8 mouse cellular contexts compared by ENCODE assay signal in genomic region chr17:35665957-35666515, GRCm38 (mm10). TPM values are rescaled to one million over a fixed set of nuclear protein-coding genes. Genes with fewer than 3 reads are reported as not detected.
DNase-seq lines count a peak whose midpoint lies in the region; ATAC-seq and TF ChIP-seq lines count a peak whose summit lies in the region.

No protein-coding gene starts in this region.

- peaks cover 18% of the 10 kb centered on the region for H3K4me1 ChIP-seq in heart, embryonic 12.5 days (replicated peaks)
- peaks cover 7 to 17% of the 10 kb centered on the region in 2 experiments for H3K4me1 ChIP-seq in CH12.LX (ENCODE audit: control insufficient read depth in 1 of 2, insufficient read depth in 2 of 2)
- peaks cover 4% of the 10 kb centered on the region; the same call in 1 of the 2 replicates for H3K4me1 ChIP-seq in lung, postnatal 0 days (ENCODE audit: insufficient read depth, low read depth, low read length)

- TF ChIP-seq CTCF in CH12.LX (conservative IDR thresholded peaks at IDR 0.05 in 1 of 2, IDR thresholded peaks at IDR 0.05 in 1 of 2; ENCODE audit: low read depth in 2 of 2, low read length in 2 of 2): peak in 1 of 2 experiments; percentile 84; a peak in 2 of 4 replicates
- no peak for TF ChIP-seq CTCF in brain, embryonic 14.5 days (IDR thresholded peaks at IDR 0.05; ENCODE audit: borderline replicate concordance, extremely low read depth, insufficient read depth, insufficient read length)
- TF ChIP-seq CTCF in lung, postnatal 0 days (IDR thresholded peaks at IDR 0.05): peak; percentile 84

- no peak for TF ChIP-seq EP300 in CH12.LX (IDR thresholded peaks at IDR 0.05; ENCODE audit: low read length)
- no peak for TF ChIP-seq EP300 in lung, postnatal 0 days (IDR thresholded peaks at IDR 0.05)

- no peak for ATAC-seq in heart, embryonic 12.5 days (ENCODE audit: insufficient number of reproducible peaks, low FRiP score)
- ATAC-seq in lung, postnatal 0 days: peak; percentile 47

- in situ Hi-C loops in CH12.LX (cut with MboI; ENCODE audit: low pct_ligation_motif_present, low pct_unique_long_range_greater_than_20kb, low sequenced_read_pairs): no loop called here

- H3K4me3 ChIP-seq in heart, embryonic 12.5 days: no peak overlapping the region
- no peak overlapping the region for H3K4me3 ChIP-seq in CH12.LX (replicated peaks in 1 of 3; ENCODE audit: low read depth in 2 of 3, low read length in 2 of 3, poor library complexity in 1 of 3)
- H3K4me3 ChIP-seq in lung, postnatal 0 days (ENCODE audit: low read depth, low read length): no peak overlapping the region

- no peak for DNase-seq in heart, postnatal 4 days
- peak; percentile 83 for DNase-seq in CH12.LX (ENCODE audit: extremely low read depth)
- peak; percentile 20 for DNase-seq in brain, embryonic 14.5 days (ENCODE audit: low read depth)
- peak; percentile 57 for DNase-seq in kidney, adult 9 months
- DNase-seq in lung, postnatal 0 days (ENCODE audit: low spot score): peak; percentile 86
- DNase-seq in thymus, postnatal 14 days: peak; percentile 71
- DNase-seq in gastrocnemius, postnatal 25 days: no peak

- TF ChIP-seq POLR2A in CH12.LX (IDR thresholded peaks at IDR 0.05; ENCODE audit: low read depth, low read length): no peak
- TF ChIP-seq POLR2A in brain, embryonic 14.5 days (IDR thresholded peaks at IDR 0.05; ENCODE audit: borderline replicate concordance, extremely low read depth, insufficient read depth, insufficient read length, poor library complexity, severe bottlenecking): no peak

- no peaks in the 10 kb centered on the region for H3K79me2 ChIP-seq in CH12.LX (replicated peaks; ENCODE audit: control insufficient read depth, extremely low read depth, insufficient read depth, poor library complexity, severe bottlenecking)

- dilution Hi-C loops in CH12.LX (cut with MboI; ENCODE audit: extremely low pct_ligation_motif_present, extremely low pct_unique_long_range_greater_than_20kb, low sequenced_read_pairs): no loop called here

- TF ChIP-seq RAD21 in CH12.LX (IDR thresholded peaks at IDR 0.05; ENCODE audit: low read depth, low read length): peak; percentile 74

- 80% methylated on average over 17 of the region's 17 CpGs for WGBS in heart, embryonic 12.5 days
- WGBS in lung, postnatal 0 days: 60% methylated on average over 17 of the region's 17 CpGs

- no peaks in the 10 kb centered on the region for H3K9me3 ChIP-seq in heart, embryonic 12.5 days (replicated peaks)
- H3K9me3 ChIP-seq in CH12.LX (replicated peaks; ENCODE audit: low read length): no peaks in the 10 kb centered on the region
- no peaks in the 10 kb centered on the region for H3K9me3 ChIP-seq in lung, postnatal 0 days (ENCODE audit: low read length)

- H3K36me3 ChIP-seq in heart, embryonic 12.5 days: peaks cover 55% of the 10 kb centered on the region
- peaks cover 54 to 74% of the 10 kb centered on the region in 2 experiments for H3K36me3 ChIP-seq in CH12.LX (replicated peaks in 1 of 2; ENCODE audit: control insufficient read depth in 1 of 2, insufficient read depth in 1 of 2, low read length in 1 of 2)
- peaks cover 11% of the 10 kb centered on the region; the same call in 1 of the 2 replicates for H3K36me3 ChIP-seq in lung, postnatal 0 days (ENCODE audit: insufficient read depth, low read length)

- no peak overlapping the region for H3K27ac ChIP-seq in heart, embryonic 12.5 days (ENCODE audit: poor library complexity, severe bottlenecking)
- no peak overlapping the region for H3K27ac ChIP-seq in CH12.LX (ENCODE audit: insufficient read depth, low read depth)
- peak overlapping the region; percentile 66 for H3K27ac ChIP-seq in lung, postnatal 0 days (ENCODE audit: low read length)

- no peak overlapping the region for H3K4me2 ChIP-seq in heart, embryonic 12.5 days
- H3K4me2 ChIP-seq in CH12.LX (ENCODE audit: insufficient read depth, low read depth, poor library complexity, severe bottlenecking): no peak overlapping the region
- H3K4me2 ChIP-seq in lung, postnatal 0 days (replicated peaks; ENCODE audit: low read depth, low read length): no peak overlapping the region

- H3K9ac ChIP-seq in heart, embryonic 12.5 days: 0 out of 2 replicates have a peak overlapping the region, but pooled peaks have one; percentile 1
- H3K9ac ChIP-seq in CH12.LX (ENCODE audit: insufficient read depth, low read depth): no peak overlapping the region
- H3K9ac ChIP-seq in lung, postnatal 0 days (replicated peaks; ENCODE audit: low read depth): no peak overlapping the region

- no peaks in the 10 kb centered on the region for H3K27me3 ChIP-seq in heart, embryonic 12.5 days (replicated peaks)
- H3K27me3 ChIP-seq in CH12.LX (replicated peaks): no peaks in the 10 kb centered on the region
- H3K27me3 ChIP-seq in lung, postnatal 0 days (replicated peaks; ENCODE audit: insufficient read depth, low read length): no peaks in the 10 kb centered on the region

TF ChIP-seq in CH12.LX, 34 proteins besides CTCF, POLR2A, EP300 and RAD21:
- no peak for TF ChIP-seq JUND (conservative IDR thresholded peaks at IDR 0.05; ENCODE audit: low read depth, low read length)
- peak; percentile 64 for TF ChIP-seq SMC3 (IDR thresholded peaks at IDR 0.05; ENCODE audit: low read depth, low read length)
- TF ChIP-seq E2F4 (IDR thresholded peaks at IDR 0.05; ENCODE audit: insufficient replicate concordance, low read depth, low read length): no peak
- peak; percentile 65; the same call in 1 of the 2 replicates for TF ChIP-seq MXI1 (IDR thresholded peaks at IDR 0.05; ENCODE audit: low read depth, low read length)
- peak; percentile 53; the same call in 1 of the 2 replicates for TF ChIP-seq MAX (IDR thresholded peaks at IDR 0.05; ENCODE audit: low read length)
- 0 out of 2 replicates have a peak, but pooled peaks have one; percentile 17 for TF ChIP-seq IRF4 (IDR thresholded peaks at IDR 0.05; ENCODE audit: low read depth, low read length)
- TF ChIP-seq MYC (IDR thresholded peaks at IDR 0.05; ENCODE audit: low read depth, low read length): 0 out of 2 replicates have a peak, but pooled peaks have one; percentile 49
- peak; percentile 64 for TF ChIP-seq ELF1 (IDR thresholded peaks at IDR 0.05; ENCODE audit: low read depth, low read length)

RNA-seq across cellular contexts. Expression of gene Vars2, which starts 1.4 kb away (rescaled TPM):
- 16.1 and 17.4 TPM in 2 replicates for polyA plus RNA-seq in heart, embryonic 12.5 days (2016; fragmentation: Nextera tagmentation; extraction: Ambion mirVana)
- total RNA-seq in heart, postnatal 4 days (2021): 10 to 100 TPM; 29.0 to 29.2 TPM
- total RNA-seq in CH12.LX (2012; rRNA removed) (26.3 and 30.3 TPM in 2 replicates), CH12.LX (2014; rRNA removed) (14.0 and 16.5 TPM in 2 replicates)
- 23.0 and 26.6 TPM in 2 replicates for polyA plus RNA-seq in CH12.LX (2012; ENCODE audit: insufficient read length, low read depth)
- 36.8 and 40.6 TPM in 2 replicates for polyA plus RNA-seq in brain, embryonic 14.5 days (2012; rRNA removed)
- 11.4 and 15.2 TPM in 2 replicates for polyA plus RNA-seq in lung, postnatal 0 days (2015; fragmentation: Nextera tagmentation; extraction: Ambion mirVana)
- total RNA-seq in gastrocnemius, postnatal 25 days (2021): 10 to 100 TPM in 1 of 2 experiments, 1 to 10 TPM in 1; 9.9 to 14.7 TPM

RNA-seq across cellular contexts. Expression of gene Gtf2h4, which starts 7.5 kb away (rescaled TPM):
- 22.2 and 24.5 TPM in 2 replicates for polyA plus RNA-seq in heart, embryonic 12.5 days (2016; fragmentation: Nextera tagmentation; extraction: Ambion mirVana)
- total RNA-seq in heart, postnatal 4 days (2021): 10 to 100 TPM; 19.4 to 20.9 TPM
- 51.7 and 55.7 TPM in 2 replicates for total RNA-seq in CH12.LX (2012; rRNA removed)
- total RNA-seq in CH12.LX (2014; rRNA removed): 35.3 and 40.7 TPM in 2 replicates
- 40.0 and 40.4 TPM in 2 replicates for polyA plus RNA-seq in CH12.LX (2012; ENCODE audit: insufficient read length, low read depth)
- polyA plus RNA-seq in brain, embryonic 14.5 days (2012; rRNA removed): 28.8 and 40.8 TPM in 2 replicates
- polyA plus RNA-seq in lung, postnatal 0 days (2015; fragmentation: Nextera tagmentation; extraction: Ambion mirVana): 19.2 and 21.4 TPM in 2 replicates
- 10 to 100 TPM; 14.7 to 15.3 TPM for total RNA-seq in gastrocnemius, postnatal 25 days (2021)

RNA-seq across cellular contexts. Expression of gene Mucl3, which starts 22.5 kb away (rescaled TPM):
- 0.14 and 0.37 TPM in 2 replicates for polyA plus RNA-seq in heart, embryonic 12.5 days (2016; fragmentation: Nextera tagmentation; extraction: Ambion mirVana)
- not detected for total RNA-seq in heart, postnatal 4 days (2021)
- total RNA-seq in CH12.LX (2012; rRNA removed): 0.80 and 1.3 TPM in 2 replicates
- total RNA-seq in CH12.LX (2014; rRNA removed): 0.08 and 0.11 TPM in 2 replicates
- polyA plus RNA-seq in CH12.LX (2012; ENCODE audit: insufficient read length, low read depth): 0.34 TPM in 2 replicates
- polyA plus RNA-seq in brain, embryonic 14.5 days (2012; rRNA removed): 0.05 and 0.11 TPM in 2 replicates
- 1.1 and 1.7 TPM in 2 replicates for polyA plus RNA-seq in lung, postnatal 0 days (2015; fragmentation: Nextera tagmentation; extraction: Ambion mirVana)
- total RNA-seq in gastrocnemius, postnatal 25 days (2021): not detected

RNA-seq across cellular contexts. Expression of gene Ddr1, which starts 38.4 kb away (rescaled TPM):
- 162 and 167 TPM in 2 replicates for polyA plus RNA-seq in heart, embryonic 12.5 days (2016; fragmentation: Nextera tagmentation; extraction: Ambion mirVana)
- 100 to 1,000 TPM; 107 to 113 TPM for total RNA-seq in heart, postnatal 4 days (2021)
- total RNA-seq in CH12.LX (2012; rRNA removed): 3.5 and 3.6 TPM in 2 replicates
- 0.83 and 1.3 TPM in 2 replicates for total RNA-seq in CH12.LX (2014; rRNA removed)
- 3.0 and 3.1 TPM in 2 replicates for polyA plus RNA-seq in CH12.LX (2012; ENCODE audit: insufficient read length, low read depth)
- 99.6 and 112 TPM in 2 replicates for polyA plus RNA-seq in brain, embryonic 14.5 days (2012; rRNA removed)
- 64.2 and 79.3 TPM in 2 replicates for polyA plus RNA-seq in lung, postnatal 0 days (2015; fragmentation: Nextera tagmentation; extraction: Ambion mirVana)
- total RNA-seq in gastrocnemius, postnatal 25 days (2021): 10 to 100 TPM; 14.1 to 16.1 TPM

RNA-seq across cellular contexts. Expression of gene Gm9573, which starts 39.6 kb away (rescaled TPM):
- not detected in 2 replicates for polyA plus RNA-seq in heart, embryonic 12.5 days (2016; fragmentation: Nextera tagmentation; extraction: Ambion mirVana)
- total RNA-seq in heart, postnatal 4 days (2021): not detected
- total RNA-seq in CH12.LX (2012; rRNA removed) (not detected in 2 replicates), CH12.LX (2014; rRNA removed) (not detected in 2 replicates)
- not detected in 2 replicates for polyA plus RNA-seq in CH12.LX (2012; ENCODE audit: insufficient read length, low read depth)
- polyA plus RNA-seq in brain, embryonic 14.5 days (2012; rRNA removed): not detected in 2 replicates
- not detected in 2 replicates for polyA plus RNA-seq in lung, postnatal 0 days (2015; fragmentation: Nextera tagmentation; extraction: Ambion mirVana)
- total RNA-seq in gastrocnemius, postnatal 25 days (2021): not detected

Comparison
In these comparisons a context has a peak if more than half of its experiments do, and no peak if none do; other contexts are left out.
1. DNase-seq: peak in CH12.LX (single experiment), brain, embryonic 14.5 days (single experiment), kidney, adult 9 months (single experiment), lung, postnatal 0 days (single experiment) and thymus, postnatal 14 days (single experiment); none in heart, postnatal 4 days (single experiment) and gastrocnemius, postnatal 25 days (single experiment).